Mouse (Mus musculus) erythroid progenitor cell, adult 5-6 weeks (primary cell): ENCODE results near the gene Dbf4. TPM values are rescaled to one million over a fixed set of nuclear protein-coding genes. Genes with fewer than 3 reads are reported as not detected.

Experiments
- ATAC-seq: replicated peaks from 2 replicates; pipeline ENCODE4 v1.8.0; 2016; ENCODE audit warnings: moderate number of reproducible peaks, mild to moderate bottlenecking, moderate TSS enrichment, inconsistent platforms; ENCODE audit not compliant: poor library complexity, low FRiP score, severe bottlenecking
- total RNA-seq, 2 experiments: library from RNA; stranded (forward) in 1 of 2; stranded (reverse) in 1 of 2; fragments of 150-400 nt in 1 of 2; fragments of 186-747, 209-891 nt in 1 of 2; gene quantifications; 2 replicates each; pipeline versions ENCODE4 v1.2.3 to v1.2.4; 2015 to 2017; ENCODE audit warnings: low replicate concordance in 2 of 2

Gene Dbf4
- total RNA-seq (2015; ENCODE audit: low replicate concordance) (209 and 239 TPM in 2 replicates), total RNA-seq (2017; ENCODE audit: low replicate concordance) (228 and 308 TPM in 2 replicates)

GRCm38 (mm10) chr5:8422157-8422931, at the start of gene Dbf4, which contains the start of gene Slc25a40:
Gene Dbf4 (minus strand): TSS chr5:8422716.
Gene Slc25a40 (plus strand): TSS chr5:8422850.
- ATAC-seq = peak; percentile 85

- ATAC-seq = no peak
These were observed 34.0 kb upstream of the Dbf4 start for GRCm38 (mm10) chr5:8456561-8456960.

- ATAC-seq = no peak
These were observed 33.0 kb upstream of the Dbf4 start for GRCm38 (mm10) chr5:8455565-8455964.

- ATAC-seq = no peak
These were observed 16.6 kb upstream of the Dbf4 start for GRCm38 (mm10) chr5:8439095-8439494.

- ATAC-seq = no peak
These were observed 15.1 kb upstream of the Dbf4 start for GRCm38 (mm10) chr5:8437481-8438156.

- no peak for ATAC-seq
These were observed 3.4 kb upstream of the Dbf4 start for GRCm38 (mm10) chr5:8425899-8426298.

GRCm38 (mm10) chr5:8424116-8424515, 1.6 kb upstream of the Dbf4 start:
- no peak for ATAC-seq

- peak; percentile 55 for ATAC-seq
These were observed 714 bp upstream of the Dbf4 start for GRCm38 (mm10) chr5:8422932-8423928.

GRCm38 (mm10) chr5:8421424-8421823, 1.1 kb downstream of the Dbf4 start:
- ATAC-seq = no peak

GRCm38 (mm10) chr5:8417443-8417842, 5.1 kb downstream of the Dbf4 start:
- no peak for ATAC-seq

- no peak for ATAC-seq
These were observed 5.7 kb downstream of the Dbf4 start for GRCm38 (mm10) chr5:8416683-8417413.

GRCm38 (mm10) chr5:8408746-8409145, 13.8 kb downstream of the Dbf4 start:
- ATAC-seq = no peak

GRCm38 (mm10) chr5:8397587-8398249, 24.8 kb downstream of the Dbf4 start:
- ATAC-seq = no peak

GRCm38 (mm10) chr5:8393891-8394583, 28.5 kb downstream of the Dbf4 start:
- ATAC-seq = no peak

GRCm38 (mm10) chr5:8374297-8374906, 48.1 kb downstream of the Dbf4 start:
- ATAC-seq = no peak

GRCm38 (mm10) chr5:8373415-8373814, 49.1 kb downstream of the Dbf4 start:
- no peak for ATAC-seq

- ATAC-seq = no peak
These were observed 53.7 kb downstream of the Dbf4 start for GRCm38 (mm10) chr5:8368781-8369180.

GRCm38 (mm10) chr5:8368328-8368692, 54.2 kb downstream of the Dbf4 start:
- ATAC-seq = no peak
